Mouse (Mus musculus) liver, embryonic 16.5 days (tissue): ENCODE data around the gene Dock4. TPM values are rescaled to one million over a fixed set of nuclear protein-coding genes. Genes with fewer than 3 reads are reported as not detected.

Experiments used
- ATAC-seq: fragments of 200-750 bp; cut with Nextera tagmentation; 2 replicates; pipeline ENCODE4 v1.8.0; 2017; ENCODE audit warnings: low read depth, mild to moderate bottlenecking, moderate number of reproducible peaks, moderate library complexity
- H3K27ac ChIP-seq: fragments of 300-500 bp; sonication (generic); 2 replicates; pipeline ENCODE4 v1.5.1; 2014; ENCODE audit warnings: mild to moderate bottlenecking, low read length
- H3K27me3 ChIP-seq: fragments of 300-500 bp; sonication (generic); 2 replicates; pipeline ENCODE4 v1.6.1; 2014; ENCODE audit warnings: low read depth, low read length, mixed read lengths; ENCODE audit not compliant: control insufficient read depth, insufficient read depth
- H3K36me3 ChIP-seq: fragments of 300-500 bp; sonication (generic); 2 replicates; pipeline ENCODE4 v1.6.1; 2014; ENCODE audit warnings: mild to moderate bottlenecking; ENCODE audit not compliant: control insufficient read depth, insufficient read depth
- H3K4me1 ChIP-seq: fragments of 300-500 bp; sonication (generic); 2 replicates; pipeline ENCODE4 v1.6.1; 2014; ENCODE audit warnings: low read depth, low read length, mixed read lengths; ENCODE audit not compliant: control insufficient read depth
- H3K4me2 ChIP-seq: fragments of 300-500 bp; sonication (generic); 2 replicates; pipeline ENCODE4 v1.6.1; 2014; ENCODE audit warnings: low read depth, low read length, mixed read lengths
- H3K4me3 ChIP-seq: fragments of 300-500 bp; sonication (generic); 2 replicates; pipeline ENCODE4 v1.5.1; 2014; ENCODE audit warnings: low read depth, mild to moderate bottlenecking, low read length
- H3K9ac ChIP-seq: fragments of 300-500 bp; sonication (generic); 2 replicates; pipeline ENCODE4 v1.6.1; 2014; ENCODE audit warnings: low read depth, low read length
- H3K9me3 ChIP-seq: fragments of 300-500 bp; sonication (generic); replicated peaks from 2 replicates; pipeline ENCODE4 v1.6.1; 2016; ENCODE audit warnings: low read length; ENCODE audit not compliant: control insufficient read depth
- WGBS: fragments of 180-500 bp; shearing (Covaris S2); extraction: QIAGEN DNeasy Blood & Tissue Kit; methylation state at CpG from one replicate; pipeline ENCODE4 v1.1.7; 2014; ENCODE audit not compliant: insufficient replicate concordance; 5-methylcytosine and 5-hydroxymethylcytosine counted together
- polyA plus RNA-seq: library from polyadenylated mRNA; unstranded; fragments of >200 nt; fragmentation: Nextera tagmentation; extraction: Ambion mirVana; gene quantifications from 2 replicates; pipeline ENCODE4 v1.2.1, GENCODE M21; 2015

The Dock4 gene
- polyA plus RNA-seq, 1 experiment from 2014 or later: 1.2 TPM

DNA sequence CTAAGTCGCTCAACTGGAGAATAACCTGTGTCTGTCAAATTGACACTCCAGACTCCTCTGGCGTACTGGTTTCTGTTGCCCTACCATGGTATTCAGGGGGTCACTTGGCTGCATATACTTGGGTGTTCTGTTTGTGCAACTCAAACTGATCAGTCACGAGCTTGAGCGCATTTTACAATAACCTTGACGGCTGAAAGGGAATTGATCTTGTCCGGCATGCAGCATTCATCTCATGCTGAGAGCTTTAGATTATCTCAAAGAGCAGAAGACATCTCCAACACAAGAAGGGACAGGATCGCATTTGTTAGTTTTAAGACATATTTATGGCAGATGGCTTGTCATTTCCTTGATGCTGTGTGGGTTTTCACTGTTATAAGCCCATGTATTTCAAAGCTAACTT lies 67.2 kb downstream of the Dock4 start:
- Histone ChIP-seq H3K27me3 (no peaks in the 10 kb centered on the region), H3K9ac (no peak overlapping the region), H3K27ac (no peak overlapping the region), H3K4me2 (no peak overlapping the region), H3K4me3 (no peak overlapping the region), H3K9me3 (no peaks in the 10 kb centered on the region), H3K4me1 (no peaks in the 10 kb centered on the region), H3K36me3 (no peaks in the 10 kb centered on the region)
- 72% methylated on average over 7 of the region's 7 CpGs for WGBS
- ATAC-seq: no peak

DNA sequence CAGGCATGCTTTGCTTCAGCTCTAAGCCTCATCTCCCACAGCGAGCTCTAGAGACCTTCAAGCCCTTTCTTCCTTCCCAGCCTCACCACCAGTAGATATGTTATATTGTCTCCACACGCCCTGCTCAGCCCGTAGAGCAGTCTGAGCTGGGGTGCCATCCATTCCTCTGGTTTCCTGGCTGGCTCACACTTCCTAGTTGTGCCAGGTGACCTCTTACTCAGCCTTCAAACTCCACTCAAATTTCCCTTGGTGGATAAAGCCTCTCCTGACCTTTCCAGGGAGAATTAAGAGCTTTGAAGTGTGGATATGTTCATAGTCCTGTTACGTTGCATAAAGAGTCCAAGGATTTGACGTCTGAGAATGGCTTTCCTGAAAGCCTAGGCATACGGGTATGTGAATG lies 68.3 kb downstream of the Dock4 start:
- Histone ChIP-seq H3K36me3 (no peaks in the 10 kb centered on the region), H3K9me3 (no peaks in the 10 kb centered on the region), H3K27ac (no peak overlapping the region), H3K4me3 (no peak overlapping the region), H3K4me2 (no peak overlapping the region), H3K4me1 (no peaks in the 10 kb centered on the region), H3K9ac (no peak overlapping the region), H3K27me3 (no peaks in the 10 kb centered on the region)
- ATAC-seq: no peak
- WGBS: 56% methylated on average over 6 of the region's 6 CpGs

DNA sequence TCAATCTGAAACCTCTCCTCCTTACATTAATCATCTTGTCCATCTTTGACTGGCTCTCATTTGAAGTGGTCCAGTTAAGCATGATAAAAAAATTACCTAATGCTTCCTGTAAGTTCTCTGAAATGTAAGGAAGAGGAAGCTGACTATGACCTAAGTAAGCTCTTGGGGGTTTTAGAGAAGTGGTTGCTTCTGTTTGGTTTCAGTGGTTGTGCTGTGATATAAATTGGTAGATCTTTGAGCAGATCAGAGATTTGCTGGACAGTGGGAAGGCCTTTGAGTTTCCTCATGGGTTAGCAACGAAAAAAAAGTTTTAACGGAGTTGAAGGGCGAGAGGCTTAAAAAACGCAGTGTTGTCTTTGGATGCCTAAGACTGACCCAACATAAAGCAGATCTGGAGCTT lies 76.7 kb downstream of the Dock4 start:
- H3K27ac ChIP-seq: no peak overlapping the region
- H3K4me1 ChIP-seq: no peaks in the 10 kb centered on the region
- H3K4me3 ChIP-seq: no peak overlapping the region
- WGBS: 37% methylated on average over 4 of the region's 4 CpGs
- H3K9me3 ChIP-seq: no peaks in the 10 kb centered on the region
- H3K9ac ChIP-seq: no peak overlapping the region
- H3K27me3 ChIP-seq: no peaks in the 10 kb centered on the region
- H3K36me3 ChIP-seq: no peaks in the 10 kb centered on the region
- ATAC-seq: no peak
- H3K4me2 ChIP-seq: no peak overlapping the region

- 63% methylated on average over 4 of the region's 4 CpGs for WGBS
- H3K9me3 ChIP-seq: no peaks in the 10 kb centered on the region
- no peak overlapping the region for H3K4me2 ChIP-seq
- no peaks in the 10 kb centered on the region for H3K4me1 ChIP-seq
- no peak overlapping the region for H3K4me3 ChIP-seq
- no peak overlapping the region for H3K9ac ChIP-seq
- no peak overlapping the region for H3K27ac ChIP-seq
- no peaks in the 10 kb centered on the region for H3K27me3 ChIP-seq
- H3K36me3 ChIP-seq: no peaks in the 10 kb centered on the region
- no peak for ATAC-seq
Observed at GRCm38 (mm10) chr12:40523020-40523419, 77.3 kb downstream of the Dock4 start.

- H3K9ac ChIP-seq: no peak overlapping the region
- no peak overlapping the region for H3K4me2 ChIP-seq
- H3K27ac ChIP-seq: no peak overlapping the region
- ATAC-seq: no peak
- no peaks in the 10 kb centered on the region for H3K36me3 ChIP-seq
- H3K4me1 ChIP-seq: no peaks in the 10 kb centered on the region
- H3K4me3 ChIP-seq: no peak overlapping the region
- no peaks in the 10 kb centered on the region for H3K9me3 ChIP-seq
- no peaks in the 10 kb centered on the region for H3K27me3 ChIP-seq
- WGBS: 56% methylated on average over 3 of the region's 3 CpGs
Observed at GRCm38 (mm10) chr12:40525045-40525444, 79.3 kb downstream of the Dock4 start.

GRCm38 (mm10) chr12:40535655-40536618 lies 90.2 kb downstream of the Dock4 start:
- 0 out of 2 replicates have a peak, but pooled peaks have one; percentile 21 for ATAC-seq
- no peaks in the 10 kb centered on the region for H3K36me3 ChIP-seq
- no peaks in the 10 kb centered on the region for H3K27me3 ChIP-seq
- H3K9me3 ChIP-seq: no peaks in the 10 kb centered on the region
- H3K9ac ChIP-seq: no peak overlapping the region
- 0 out of 2 replicates have a peak overlapping the region, but pooled peaks have one; percentile 22 for H3K4me2 ChIP-seq
- 23% methylated on average over 9 of the region's 9 CpGs for WGBS
- H3K4me1 ChIP-seq: no peaks in the 10 kb centered on the region; the same call in 1 of the 2 replicates
- no peak overlapping the region for H3K27ac ChIP-seq
- H3K4me3 ChIP-seq: no peak overlapping the region

DNA sequence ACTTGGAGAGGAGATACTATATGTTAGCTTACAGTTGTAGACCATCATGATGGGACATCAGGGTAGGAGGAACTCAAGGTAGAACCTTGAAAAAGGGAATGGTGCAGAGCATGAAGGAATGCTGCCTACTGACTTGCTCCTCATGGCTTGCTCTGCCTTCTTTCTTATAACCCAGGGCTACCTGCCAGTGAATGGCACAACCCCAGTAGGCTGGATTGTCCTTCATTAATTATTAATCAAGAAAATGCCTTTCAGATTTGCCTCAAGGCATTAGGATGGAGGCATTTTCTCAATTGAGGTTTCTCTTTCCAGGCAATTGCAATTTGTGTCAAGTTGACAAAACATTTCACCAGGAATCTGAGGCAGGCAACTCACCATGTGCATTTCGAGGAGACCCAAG lies 92.1 kb downstream of the Dock4 start:
- H3K4me3 ChIP-seq: no peak overlapping the region
- H3K27ac ChIP-seq: no peak overlapping the region
- 42% methylated on average over 1 of the region's 1 CpGs for WGBS
- H3K36me3 ChIP-seq: no peaks in the 10 kb centered on the region
- no peaks in the 10 kb centered on the region for H3K9me3 ChIP-seq
- no peak for ATAC-seq
- H3K9ac ChIP-seq: no peak overlapping the region
- H3K4me2 ChIP-seq: no peak overlapping the region
- H3K4me1 ChIP-seq: no peaks in the 10 kb centered on the region; the same call in 1 of the 2 replicates
- H3K27me3 ChIP-seq: no peaks in the 10 kb centered on the region

GRCm38 (mm10) chr12:40538318-40538717 lies 92.6 kb downstream of the Dock4 start:
- Histone ChIP-seq H3K4me1 (no peaks in the 10 kb centered on the region; the same call in 1 of the 2 replicates), H3K27ac (no peak overlapping the region), H3K4me2 (no peak overlapping the region), H3K9ac (no peak overlapping the region), H3K4me3 (no peak overlapping the region), H3K9me3 (no peaks in the 10 kb centered on the region), H3K27me3 (no peaks in the 10 kb centered on the region), H3K36me3 (no peaks in the 10 kb centered on the region)
- 52% methylated on average over 6 of the region's 6 CpGs for WGBS
- no peak for ATAC-seq

GRCm38 (mm10) chr12:40538780-40539179 lies 93.0 kb downstream of the Dock4 start:
- no peak overlapping the region for H3K4me3 ChIP-seq
- H3K9me3 ChIP-seq: no peaks in the 10 kb centered on the region
- no peaks in the 10 kb centered on the region for H3K36me3 ChIP-seq
- H3K9ac ChIP-seq: no peak overlapping the region
- H3K27ac ChIP-seq: no peak overlapping the region
- no peaks in the 10 kb centered on the region for H3K27me3 ChIP-seq
- H3K4me1 ChIP-seq: no peaks in the 10 kb centered on the region; the same call in 1 of the 2 replicates
- no peak overlapping the region for H3K4me2 ChIP-seq
- WGBS: 65% methylated on average over 6 of the region's 6 CpGs
- no peak for ATAC-seq
